Mouse (Mus musculus): ENCODE results near the gene Txndc5. TPM values are rescaled to one million over a fixed set of nuclear protein-coding genes. Genes with fewer than 3 reads are reported as not detected.

Txndc5 gene
- 191 and 236 TPM in 2 replicates for total RNA-seq (2012; rRNA removed)

DNA sequence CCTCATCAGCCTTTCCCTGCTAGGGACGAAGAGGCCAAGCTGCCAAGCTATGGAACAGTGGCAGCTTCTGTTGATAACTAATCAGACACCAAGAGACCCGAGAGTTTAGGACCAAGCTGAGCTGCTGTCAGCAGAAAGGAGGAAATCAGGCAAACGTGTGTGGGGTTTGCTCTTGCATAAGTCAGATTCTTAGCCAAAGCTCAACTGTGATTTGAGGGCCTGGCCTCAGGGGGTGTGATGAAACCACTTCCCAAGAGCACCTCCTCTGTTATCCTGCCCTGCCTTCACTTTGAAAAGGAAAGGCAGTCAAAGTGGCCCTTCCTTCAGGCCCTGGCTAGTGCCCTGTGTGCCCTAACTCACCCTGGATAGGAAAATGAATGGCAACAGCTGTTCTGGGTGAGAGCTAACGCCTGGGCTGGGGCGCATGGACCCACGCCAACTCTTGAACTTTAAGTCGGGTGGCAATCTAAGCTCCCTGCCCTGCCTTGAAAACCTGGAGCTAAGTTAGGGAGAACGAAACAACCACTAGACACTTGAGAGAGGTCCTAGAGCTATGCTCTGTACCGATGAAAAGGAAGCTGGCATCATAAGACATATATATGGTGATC is at the start of gene Txndc5:
TSS of gene Txndc5 (minus strand) at position 138 of the 608 bp plus-strand sequence.
- H3K9ac ChIP-seq (ENCODE audit: insufficient read depth, low read depth, low read length, poor library complexity, severe bottlenecking): peak within 1 kb of the TSS; percentile 92
- H3K27ac ChIP-seq (ENCODE audit: insufficient read depth, low read depth, low read length, poor library complexity, severe bottlenecking): no peak within 1 kb of the TSS
- TF ChIP-seq CHD2 (IDR thresholded peaks at IDR 0.05; ENCODE audit: low read depth, low read length): no peak
- TF ChIP-seq ZC3H11A (IDR thresholded peaks at IDR 0.05; ENCODE audit: borderline replicate concordance, low read depth, low read length): no peak
- no peak for TF ChIP-seq ZNF384 (IDR thresholded peaks at IDR 0.05; ENCODE audit: low read depth, low read length)
- TF ChIP-seq HCFC1 (IDR thresholded peaks at IDR 0.05; ENCODE audit: borderline replicate concordance, insufficient read depth, low read length): no peak
- TF ChIP-seq MAFK (IDR thresholded peaks at IDR 0.05; ENCODE audit: insufficient read depth, low read depth, low read length): no peak
- DNase-seq (ENCODE audit: low read depth, low spot score): no peak
- H3K4me3 ChIP-seq (ENCODE audit: insufficient read depth in 1 of 2, low read depth in 1 of 2, low read length in 2 of 2, poor library complexity in 1 of 2, severe bottlenecking in 1 of 2): peak within 1 kb of the TSS; percentile 85 to 86
- no peaks in the 10 kb centered on the region for H3K9me3 ChIP-seq (ENCODE audit: control insufficient read depth, insufficient read depth, low read depth, low read length)
- peaks cover 0 to 9% of the 10 kb centered on the region in 2 experiments; a peak in 2 of 4 replicates for H3K4me1 ChIP-seq (ENCODE audit: control insufficient read depth in 2 of 2, insufficient read depth in 2 of 2, low read length in 2 of 2, poor library complexity in 1 of 2)
- no peaks in the 10 kb centered on the region for H3K36me3 ChIP-seq (ENCODE audit: control insufficient read depth, insufficient read depth, low read length, poor library complexity, severe bottlenecking)
- in situ Hi-C loops (cut with MboI; ENCODE audit: low sequenced_read_pairs in 2 of 2, unreplicated experiment in 2 of 2): no loop called here

DNA sequence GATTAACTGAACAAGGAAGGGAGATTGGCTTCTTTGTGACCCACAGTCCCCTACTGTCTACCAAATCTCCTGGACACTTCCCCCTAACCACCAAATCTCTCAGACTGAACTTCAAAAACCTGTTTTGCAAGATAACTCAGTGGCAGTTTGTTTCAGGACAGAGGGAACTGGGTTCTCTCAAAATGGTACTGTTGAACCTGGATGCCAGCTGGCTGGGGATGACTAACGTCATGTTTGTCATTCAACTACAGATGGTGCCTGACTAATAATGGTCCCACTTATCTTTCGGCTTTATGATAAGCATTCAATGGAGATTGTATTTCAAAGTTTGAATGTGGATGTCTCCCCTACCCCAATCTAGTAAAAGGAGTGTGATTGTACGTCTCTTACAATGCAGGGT is 46.0 kb upstream of the Txndc5 start:
- in situ Hi-C loops (cut with MboI; ENCODE audit: low sequenced_read_pairs in 2 of 2, unreplicated experiment in 2 of 2): no loop called here
- H3K36me3 ChIP-seq (ENCODE audit: control insufficient read depth, insufficient read depth, low read length, poor library complexity, severe bottlenecking): no peaks in the 10 kb centered on the region
- no peak for DNase-seq (ENCODE audit: low read depth, low spot score)
- H3K4me3 ChIP-seq (ENCODE audit: insufficient read depth in 1 of 2, low read depth in 1 of 2, low read length in 2 of 2, poor library complexity in 1 of 2, severe bottlenecking in 1 of 2): no peak overlapping the region
- TF ChIP-seq HCFC1 (IDR thresholded peaks at IDR 0.05; ENCODE audit: borderline replicate concordance, insufficient read depth, low read length) (no peak), MAFK (IDR thresholded peaks at IDR 0.05; ENCODE audit: insufficient read depth, low read depth, low read length) (no peak), ZC3H11A (IDR thresholded peaks at IDR 0.05; ENCODE audit: borderline replicate concordance, low read depth, low read length) (no peak), CHD2 (IDR thresholded peaks at IDR 0.05; ENCODE audit: low read depth, low read length) (no peak), ZNF384 (IDR thresholded peaks at IDR 0.05; ENCODE audit: low read depth, low read length) (no peak)
- no peaks in the 10 kb centered on the region for H3K4me1 ChIP-seq (ENCODE audit: control insufficient read depth in 2 of 2, insufficient read depth in 2 of 2, low read length in 2 of 2, poor library complexity in 1 of 2)
- no peak overlapping the region for H3K27ac ChIP-seq (ENCODE audit: insufficient read depth, low read depth, low read length, poor library complexity, severe bottlenecking)
- no peaks in the 10 kb centered on the region for H3K9me3 ChIP-seq (ENCODE audit: control insufficient read depth, insufficient read depth, low read depth, low read length)
- no peak overlapping the region for H3K9ac ChIP-seq (ENCODE audit: insufficient read depth, low read depth, low read length, poor library complexity, severe bottlenecking)

DNA sequence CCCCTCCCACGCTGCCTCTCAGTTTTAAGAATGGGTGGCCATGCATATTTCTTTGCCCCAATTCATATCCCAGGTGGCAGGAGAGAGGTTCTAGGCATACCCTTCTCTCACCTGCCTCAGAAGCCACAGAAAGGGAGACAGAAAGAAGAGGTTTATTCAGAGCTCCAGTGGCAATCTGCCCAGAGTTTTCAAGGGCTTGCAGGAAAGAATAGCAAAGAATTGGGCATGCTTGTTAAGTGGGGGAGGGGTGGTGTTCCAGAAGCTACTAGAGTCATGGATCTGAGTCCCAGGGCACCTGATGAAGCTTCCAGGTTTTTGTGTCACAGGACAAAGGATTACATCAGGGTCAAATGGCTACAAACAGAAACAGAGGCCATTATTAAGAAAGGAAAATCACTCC is 44.7 kb upstream of the Txndc5 start:
- no peak for DNase-seq (ENCODE audit: low read depth, low spot score)
- H3K9ac ChIP-seq (ENCODE audit: insufficient read depth, low read depth, low read length, poor library complexity, severe bottlenecking): no peak overlapping the region
- no peaks in the 10 kb centered on the region for H3K9me3 ChIP-seq (ENCODE audit: control insufficient read depth, insufficient read depth, low read depth, low read length)
- TF ChIP-seq ZC3H11A (IDR thresholded peaks at IDR 0.05; ENCODE audit: borderline replicate concordance, low read depth, low read length) (no peak), MAFK (IDR thresholded peaks at IDR 0.05; ENCODE audit: insufficient read depth, low read depth, low read length) (no peak), CHD2 (IDR thresholded peaks at IDR 0.05; ENCODE audit: low read depth, low read length) (no peak), ZNF384 (IDR thresholded peaks at IDR 0.05; ENCODE audit: low read depth, low read length) (no peak), HCFC1 (IDR thresholded peaks at IDR 0.05; ENCODE audit: borderline replicate concordance, insufficient read depth, low read length) (no peak)
- no peak overlapping the region for H3K27ac ChIP-seq (ENCODE audit: insufficient read depth, low read depth, low read length, poor library complexity, severe bottlenecking)
- in situ Hi-C loops (cut with MboI; ENCODE audit: low sequenced_read_pairs in 2 of 2, unreplicated experiment in 2 of 2): no loop called here
- no peaks in the 10 kb centered on the region for H3K4me1 ChIP-seq (ENCODE audit: control insufficient read depth in 2 of 2, insufficient read depth in 2 of 2, low read length in 2 of 2, poor library complexity in 1 of 2)
- no peak overlapping the region for H3K4me3 ChIP-seq (ENCODE audit: insufficient read depth in 1 of 2, low read depth in 1 of 2, low read length in 2 of 2, poor library complexity in 1 of 2, severe bottlenecking in 1 of 2)
- H3K36me3 ChIP-seq (ENCODE audit: control insufficient read depth, insufficient read depth, low read length, poor library complexity, severe bottlenecking): no peaks in the 10 kb centered on the region

DNA sequence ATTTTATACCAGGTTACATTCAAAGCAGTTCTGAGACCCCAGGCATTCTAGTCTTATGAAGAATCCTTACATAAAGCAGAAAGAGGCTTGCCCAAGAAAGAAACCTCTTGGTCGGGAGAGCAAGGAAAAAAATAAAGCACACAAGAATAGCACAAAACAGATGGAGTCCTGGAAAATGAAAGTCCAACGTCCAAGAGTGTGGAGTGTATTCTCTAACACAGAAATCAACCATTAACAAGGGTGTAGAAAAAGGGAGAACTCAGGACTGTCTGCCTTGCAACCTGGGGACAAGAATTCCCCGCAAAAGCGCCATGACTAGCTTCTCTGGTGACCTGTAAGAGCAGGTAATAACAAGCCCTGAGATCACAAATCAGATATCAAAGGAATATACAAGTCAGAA is 36.6 kb upstream of the Txndc5 start:
- no peaks in the 10 kb centered on the region for H3K4me1 ChIP-seq (ENCODE audit: control insufficient read depth in 2 of 2, insufficient read depth in 2 of 2, low read length in 2 of 2, poor library complexity in 1 of 2)
- no peaks in the 10 kb centered on the region for H3K36me3 ChIP-seq (ENCODE audit: control insufficient read depth, insufficient read depth, low read length, poor library complexity, severe bottlenecking)
- no peak overlapping the region for H3K4me3 ChIP-seq (ENCODE audit: insufficient read depth in 1 of 2, low read depth in 1 of 2, low read length in 2 of 2, poor library complexity in 1 of 2, severe bottlenecking in 1 of 2)
- no peak overlapping the region for H3K27ac ChIP-seq (ENCODE audit: insufficient read depth, low read depth, low read length, poor library complexity, severe bottlenecking)
- H3K9ac ChIP-seq (ENCODE audit: insufficient read depth, low read depth, low read length, poor library complexity, severe bottlenecking): no peak overlapping the region
- no peaks in the 10 kb centered on the region for H3K9me3 ChIP-seq (ENCODE audit: control insufficient read depth, insufficient read depth, low read depth, low read length)
- DNase-seq (ENCODE audit: low read depth, low spot score): no peak
- no peak for TF ChIP-seq CHD2 (IDR thresholded peaks at IDR 0.05; ENCODE audit: low read depth, low read length)
- in situ Hi-C loops (cut with MboI; ENCODE audit: low sequenced_read_pairs in 2 of 2, unreplicated experiment in 2 of 2): no loop called here

DNA sequence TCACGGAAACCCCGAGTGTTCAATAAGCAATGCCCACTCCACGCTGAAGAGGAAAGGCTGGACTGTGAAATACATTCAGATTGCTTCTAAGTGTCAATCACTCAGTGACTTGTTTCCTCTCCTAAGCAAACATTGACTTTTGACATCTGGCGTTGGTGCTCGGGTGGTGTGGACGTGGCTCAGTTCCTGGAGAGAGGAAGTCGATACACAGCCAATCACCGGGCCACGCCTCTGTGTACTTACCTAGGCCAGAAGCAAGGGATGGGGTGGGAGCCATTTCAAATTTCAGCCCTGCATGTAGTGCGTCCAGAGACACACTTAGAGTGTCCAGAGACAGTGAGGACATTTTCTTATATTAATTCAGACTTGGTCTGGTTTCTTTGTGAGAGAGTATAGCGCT is 26.0 kb upstream of the Txndc5 start:
- Histone ChIP-seq H3K36me3 (ENCODE audit: control insufficient read depth, insufficient read depth, low read length, poor library complexity, severe bottlenecking) (no peaks in the 10 kb centered on the region; the same call in 1 of the 2 replicates), H3K9ac (ENCODE audit: insufficient read depth, low read depth, low read length, poor library complexity, severe bottlenecking) (no peak overlapping the region), H3K27ac (ENCODE audit: insufficient read depth, low read depth, low read length, poor library complexity, severe bottlenecking) (no peak overlapping the region), H3K9me3 (ENCODE audit: control insufficient read depth, insufficient read depth, low read depth, low read length) (no peaks in the 10 kb centered on the region), H3K4me3 (ENCODE audit: insufficient read depth in 1 of 2, low read depth in 1 of 2, low read length in 2 of 2, poor library complexity in 1 of 2, severe bottlenecking in 1 of 2) (no peak overlapping the region), H3K4me1 (ENCODE audit: control insufficient read depth in 2 of 2, insufficient read depth in 2 of 2, low read length in 2 of 2, poor library complexity in 1 of 2) (no peaks in the 10 kb centered on the region; a peak in 1 of 4 replicates)
- DNase-seq (ENCODE audit: low read depth, low spot score): no peak
- TF ChIP-seq MAFK (IDR thresholded peaks at IDR 0.05; ENCODE audit: insufficient read depth, low read depth, low read length): no peak
- TF ChIP-seq HCFC1 (IDR thresholded peaks at IDR 0.05; ENCODE audit: borderline replicate concordance, insufficient read depth, low read length): no peak
- TF ChIP-seq ZC3H11A (IDR thresholded peaks at IDR 0.05; ENCODE audit: borderline replicate concordance, low read depth, low read length): no peak
- no peak for TF ChIP-seq ZNF384 (IDR thresholded peaks at IDR 0.05; ENCODE audit: low read depth, low read length)
- TF ChIP-seq CHD2 (IDR thresholded peaks at IDR 0.05; ENCODE audit: low read depth, low read length): no peak
- in situ Hi-C loops (cut with MboI; ENCODE audit: low sequenced_read_pairs in 2 of 2, unreplicated experiment in 2 of 2): no loop called here
